Mouse (Mus musculus): ENCODE measurements around the gene Zfp503.

GRCm38 (mm10) chr14:21967375-21968010 lies 21.9 kb downstream of the Zfp503 start:
- no peak for TF ChIP-seq CTCF (IDR thresholded peaks at IDR 0.05; ENCODE audit: borderline replicate concordance, insufficient read depth, low read depth, low read length)
- no peak for TF ChIP-seq POLR2A (IDR thresholded peaks at IDR 0.05; ENCODE audit: borderline replicate concordance, insufficient read depth, low read length)
